Mouse (Mus musculus): Measurements from ENCODE around the gene Trappc3.

DNA sequence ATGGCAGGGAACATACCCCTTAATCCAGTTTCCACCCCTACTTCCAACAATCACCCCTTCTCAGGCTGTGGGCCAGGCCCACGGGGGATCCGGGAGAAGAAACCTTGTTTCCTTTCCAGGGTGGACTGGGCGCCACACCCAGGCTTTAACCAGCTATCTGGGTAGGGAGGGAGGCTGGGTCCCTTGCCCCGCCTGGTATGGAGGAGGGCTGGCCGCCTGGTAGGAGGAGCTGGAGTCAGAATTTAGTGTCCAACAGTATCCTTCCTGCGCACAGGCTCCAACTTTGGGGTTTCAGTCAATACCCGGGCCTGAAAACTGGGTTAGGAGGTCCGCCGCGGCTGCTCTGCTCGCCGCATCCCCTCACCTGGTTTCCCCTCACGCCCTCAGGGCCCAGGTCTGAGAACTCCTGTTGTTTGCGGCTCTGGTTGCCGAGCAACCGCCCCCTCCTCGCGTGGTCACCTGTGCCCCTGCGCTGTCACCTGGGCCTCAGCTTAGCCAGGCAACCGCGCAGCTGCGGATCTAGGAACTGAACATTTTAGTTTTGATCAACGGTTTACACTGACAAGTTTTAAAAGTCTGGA lies 63.2 kb downstream of the Trappc3 start, which contains the start of gene Tekt2:
- TF ChIP-seq GATA1 (IDR thresholded peaks at IDR 0.05; ENCODE audit: low read length), result no peak
- no peak for TF ChIP-seq TAL1 (IDR thresholded peaks at IDR 0.05; ENCODE audit: low read length)

Measured in erythroblast, embryonic 14.5 days (primary cell).